Mouse (Mus musculus) embryonic stem cell, embryonic (primary cell): ENCODE measurements at regions not wholly inside any gene's neighbourhood (a gene's known extent, or its start where the extent isn't known, plus 50 kb on each side); places are given as distances from the start of the nearest gene placed in this dataset.

ENCODE experiments used
- CTCF ChIA-PET, 4 experiments: fragments of 300-600 bp in 2 of 4; fragments of 350-600 bp in 2 of 4; sonication (Branson Sonifier 250); formaldehyde crosslinking; loops; one replicate each; lab custom pipeline; 2022; ENCODE audit warnings: inconsistent platforms in 2 of 4; lab: Charles Lee
- POLR2A ChIA-PET, 4 experiments: fragments of 300-600 bp in 2 of 4; fragments of 350-600 bp in 2 of 4; sonication (Branson Sonifier 250); formaldehyde crosslinking; loops; one replicate each; lab custom pipeline; 2022; ENCODE audit warnings: antibody characterized with exemption in 4 of 4, inconsistent platforms in 1 of 4; lab: Charles Lee

DNA sequence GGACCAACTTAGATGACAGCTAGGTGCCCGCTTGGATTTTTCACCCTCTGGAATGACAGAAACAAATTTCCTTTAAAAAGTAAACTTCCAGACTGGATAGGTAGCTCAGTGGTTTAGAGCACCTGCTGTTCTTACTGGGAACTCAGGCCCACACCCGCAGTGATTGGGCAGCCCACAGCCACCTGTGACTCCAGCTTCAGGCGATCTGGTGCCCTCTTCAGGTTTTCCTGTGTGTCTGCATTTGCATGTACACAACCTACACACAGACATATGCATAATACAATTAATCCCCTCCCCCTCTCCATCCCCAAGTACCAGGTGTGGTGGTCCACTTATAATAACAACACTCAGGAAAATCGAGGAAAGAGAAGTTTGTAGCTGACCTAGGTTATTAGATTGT is 221.5 kb downstream of the Tshz3 start:
- ChIA-PET POLR2A (interaction anchor here in 1 of 4 experiments (0.8 kb wide), 1 partner anchor 23 kb away, joined by 3 read pairs; no protein-coding TSS in a partner anchor), CTCF (interaction anchor here in 1 of 4 experiments (0.6 to 0.7 kb wide), 2 partner anchors 11 to 74 kb away, joined by 3 read pairs; no protein-coding TSS in a partner anchor)

- POLR2A ChIA-PET = interaction anchor here in 1 of 4 experiments (0.9 kb wide), 1 partner anchor 25 kb away, joined by 5 read pairs; no protein-coding TSS in a partner anchor
- CTCF ChIA-PET = interaction anchor here in 1 of 4 experiments (0.6 kb wide), 1 partner anchor 1361 kb away, joined by 11 read pairs; no protein-coding TSS in a partner anchor
These were observed 223.1 kb downstream of the Tshz3 start for GRCm38 (mm10) chr7:36921003-36921402.

DNA sequence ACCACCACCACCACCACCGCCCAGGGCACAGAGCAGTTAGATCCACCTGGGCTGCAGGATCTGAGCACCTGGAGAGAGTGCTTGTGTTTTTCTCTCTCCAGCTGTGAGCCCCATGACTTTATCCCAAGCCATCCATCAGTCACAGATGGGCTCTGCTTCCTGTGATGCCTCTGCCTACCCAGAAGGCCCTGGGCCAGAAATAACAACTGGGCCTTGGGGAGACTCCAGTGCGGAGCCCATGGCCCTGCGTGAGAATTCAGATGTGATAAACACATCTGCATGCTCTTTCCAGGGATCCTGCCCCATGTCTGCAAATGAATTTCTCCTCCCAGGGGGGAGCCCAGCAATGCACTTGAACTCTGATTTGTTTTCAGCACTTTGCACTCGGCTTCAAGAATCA is 235.6 kb downstream of the Tshz3 start:
- ChIA-PET POLR2A (no interaction called here), CTCF (no interaction called here)

DNA sequence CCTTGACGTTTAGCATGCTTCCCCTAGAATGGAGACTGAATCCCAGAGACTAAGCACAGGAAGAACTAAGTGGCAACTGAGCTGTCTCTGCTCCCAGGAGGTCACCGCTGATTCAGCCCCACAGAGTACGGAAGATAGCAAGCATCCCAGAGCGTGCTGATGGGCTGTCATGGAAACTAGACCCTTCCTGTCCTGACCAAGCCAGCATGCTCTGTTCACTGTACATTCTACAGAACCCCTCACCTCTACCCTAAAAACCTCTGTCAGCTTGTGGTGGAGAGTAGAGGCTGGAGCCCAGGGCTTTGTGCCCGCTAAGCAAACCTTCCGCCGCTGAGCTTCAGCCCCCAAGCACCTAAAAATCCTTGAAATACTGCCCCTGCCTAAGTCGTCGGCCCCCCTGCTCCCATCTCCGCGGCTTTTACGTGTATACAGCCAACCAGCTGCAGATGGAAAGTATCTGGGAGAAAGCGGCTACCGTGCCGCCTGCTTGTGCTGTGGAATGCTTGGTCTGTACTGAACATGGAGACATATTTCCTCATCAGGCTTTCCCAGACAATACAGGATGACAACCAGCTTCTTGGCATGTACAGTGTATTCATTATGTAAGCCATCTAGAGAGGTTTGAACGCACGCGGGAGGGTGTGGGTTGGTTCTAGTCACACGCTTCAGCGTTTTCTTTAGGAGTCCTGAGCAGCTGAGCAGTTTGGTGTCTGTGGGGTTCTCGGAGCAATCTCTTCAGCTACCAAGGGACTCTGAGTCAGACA is 237.1 kb downstream of the Tshz3 start:
- POLR2A ChIA-PET = interaction anchor here in 1 of 4 experiments (1.1 kb wide), 1 partner anchor 386 kb away, joined by 3 read pairs; no protein-coding TSS in a partner anchor
- CTCF ChIA-PET = no interaction called here

GRCm38 (mm10) chr7:36940611-36941010 is 242.7 kb downstream of the Tshz3 start:
- ChIA-PET POLR2A (no interaction called here), CTCF (interaction anchor here in 1 of 4 experiments (0.7 kb wide), 1 partner anchor 192 kb away, joined by 11 read pairs; no protein-coding TSS in a partner anchor)

- ChIA-PET CTCF (interaction anchor here in 1 of 4 experiments (0.6 kb wide), 1 partner anchor 30 kb away, joined by 3 read pairs; no protein-coding TSS in a partner anchor), POLR2A (interaction anchor here in 2 of 4 experiments (0.5 to 1.6 kb wide), 2 partner anchors 9 to 1646 kb away, joined by 3 to 6 read pairs; no protein-coding TSS in a partner anchor)
These were observed 247.3 kb downstream of the Tshz3 start for GRCm38 (mm10) chr7:36945024-36945815.

DNA sequence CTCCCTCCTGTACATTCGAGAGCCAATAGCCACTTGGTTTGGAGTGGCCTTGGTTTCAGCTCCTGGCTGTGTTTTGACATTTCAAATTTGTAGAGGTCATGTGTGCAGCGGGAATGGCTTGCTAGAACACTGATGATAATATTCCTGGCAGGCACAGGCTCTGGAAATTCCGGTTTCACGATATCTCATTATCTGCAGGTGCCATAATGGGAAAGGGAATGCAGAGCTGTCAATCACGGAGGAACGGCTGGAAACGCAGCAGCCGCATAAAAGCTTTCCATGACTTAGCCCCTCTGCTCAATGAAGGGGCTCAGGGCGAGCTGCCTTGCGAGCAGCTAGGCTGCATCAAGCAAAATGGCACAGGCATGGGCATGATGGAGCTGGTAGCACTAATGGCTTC is 251.6 kb downstream of the Tshz3 start:
- CTCF ChIA-PET = interaction anchor here in 2 of 4 experiments (0.6 to 1.0 kb wide), 3 partner anchors 11 to 289 kb away, joined by 5 to 7 read pairs (median 6); no protein-coding TSS in a partner anchor

DNA sequence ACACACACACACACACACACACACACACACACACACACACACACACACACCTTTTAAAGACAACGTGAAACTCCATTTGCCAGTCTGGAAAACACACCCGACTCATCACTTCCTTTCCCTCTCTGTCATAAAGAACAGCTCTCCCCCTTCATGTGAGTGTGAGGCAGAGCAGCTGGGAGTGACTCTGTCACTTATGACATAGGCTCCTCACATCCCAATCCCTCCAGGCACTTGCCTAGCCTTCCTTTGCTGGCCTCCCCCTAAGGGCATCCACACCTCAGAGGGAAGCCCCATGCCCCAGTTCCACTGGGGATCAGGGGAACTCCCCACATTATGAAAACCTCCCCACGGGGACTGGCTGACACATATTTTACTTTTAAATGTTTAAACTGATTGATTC is 257.5 kb downstream of the Tshz3 start:
- ChIA-PET POLR2A (no interaction called here), CTCF (no interaction called here)

More for the DNA sequence above, 251.6 kb downstream of the Tshz3 start:
- POLR2A ChIA-PET = interaction anchor here in 1 of 4 experiments (0.6 to 0.7 kb wide), 3 partner anchors 38 to 1101 kb away, joined by 3 to 4 read pairs (median 4); no protein-coding TSS in a partner anchor

- POLR2A ChIA-PET = no interaction called here
- CTCF ChIA-PET = interaction anchor here in 1 of 4 experiments (0.5 kb wide), 1 partner anchor 339 kb away, joined by 5 read pairs; no protein-coding TSS in a partner anchor
These were observed 260.3 kb downstream of the Tshz3 start for GRCm38 (mm10) chr7:36958255-36958654.

DNA sequence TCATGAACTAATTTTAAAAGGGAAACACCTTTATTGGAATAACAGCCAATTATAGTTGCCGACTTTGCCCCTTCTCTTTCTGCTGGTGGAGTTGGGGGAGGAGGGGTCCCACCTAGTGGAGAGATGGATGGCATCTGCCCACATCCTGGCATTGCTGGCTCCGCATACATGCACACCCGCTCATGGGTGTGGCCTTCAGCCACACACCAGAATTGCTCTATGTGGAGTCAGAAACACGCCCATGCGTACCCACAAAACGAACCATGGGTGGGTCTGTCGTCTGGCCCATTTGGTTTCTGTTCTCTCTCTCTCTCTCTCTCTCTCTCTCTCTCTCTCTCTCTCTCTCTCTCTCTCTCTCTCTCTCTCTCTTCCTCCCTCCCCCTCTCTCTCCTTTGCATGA is 273.9 kb downstream of the Tshz3 start:
- CTCF ChIA-PET = interaction anchor here in 1 of 4 experiments (0.6 kb wide), 1 partner anchor 57 kb away, joined by 4 read pairs; no protein-coding TSS in a partner anchor
- POLR2A ChIA-PET = no interaction called here

DNA sequence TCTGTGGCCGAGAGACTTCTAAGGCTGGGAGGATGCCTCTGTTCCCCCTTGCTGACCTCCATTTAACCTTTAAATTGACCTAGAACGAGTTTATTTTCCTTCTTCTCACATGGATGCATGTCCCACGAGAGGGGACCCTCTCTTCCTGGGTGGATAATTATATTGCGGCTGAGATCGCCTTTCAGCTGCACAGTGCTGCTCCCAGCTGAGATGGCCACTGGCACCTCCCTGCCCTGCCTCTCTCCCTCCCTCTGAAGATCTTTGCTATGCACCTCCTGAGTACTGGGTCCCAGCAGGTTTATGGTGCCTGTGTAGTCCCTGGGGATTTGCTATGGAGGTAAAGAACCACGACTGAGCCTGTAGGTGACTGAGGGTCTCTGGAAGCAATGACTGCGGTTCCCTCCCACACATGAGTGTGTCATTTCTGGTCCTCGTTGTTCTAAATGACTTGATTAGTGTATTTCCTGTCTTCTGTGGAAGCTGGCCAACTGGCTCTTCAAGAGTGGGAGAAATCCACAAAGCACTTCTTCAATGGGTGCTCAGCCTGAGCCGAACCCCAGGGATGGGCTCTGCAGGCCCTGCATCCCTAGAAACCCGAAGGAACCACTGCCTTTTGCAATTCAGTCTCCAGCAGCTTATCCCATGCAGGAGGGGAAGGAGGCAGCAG is 275.9 kb downstream of the Tshz3 start:
- ChIA-PET CTCF (interaction anchor here in 2 of 4 experiments (1.4 to 1.8 kb wide), 2 partner anchors 10 to 34 kb away, joined by 3 to 4 read pairs; no protein-coding TSS in a partner anchor), POLR2A (interaction anchor here in 1 of 4 experiments (0.7 kb wide), 1 partner anchor 287 kb away, joined by 13 read pairs; no protein-coding TSS in a partner anchor)

DNA sequence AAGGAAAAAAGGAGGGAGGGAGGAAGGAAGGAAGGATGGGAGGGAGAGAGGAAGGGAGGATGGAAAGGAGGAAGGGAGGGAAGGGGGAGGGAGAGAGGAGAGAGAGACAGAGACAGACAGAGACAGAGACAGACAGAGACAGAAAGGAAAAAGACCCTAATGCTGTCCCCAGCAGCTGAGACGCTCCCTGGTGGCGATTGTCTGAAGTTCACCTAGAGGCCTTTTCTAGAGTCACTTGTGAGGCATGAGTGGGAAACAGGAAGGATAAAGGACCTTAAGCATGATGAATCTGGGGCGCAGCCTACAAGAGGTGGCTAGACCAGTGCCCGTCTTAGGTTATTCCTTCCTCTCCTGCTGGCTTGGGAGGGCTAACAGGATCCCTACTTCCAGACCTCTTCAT is 276.7 kb downstream of the Tshz3 start:
- POLR2A ChIA-PET = interaction anchor here in 2 of 4 experiments (0.6 to 0.7 kb wide), 2 partner anchors 286 to 903 kb away, joined by 4 to 13 read pairs; no protein-coding TSS in a partner anchor
- CTCF ChIA-PET = interaction anchor here in 2 of 4 experiments (0.6 to 1.8 kb wide), 8 partner anchors 11 to 1073 kb away, joined by 3 to 7 read pairs (median 4); no protein-coding TSS in a partner anchor

GRCm38 (mm10) chr7:36975475-36975874 is 277.6 kb downstream of the Tshz3 start:
- POLR2A ChIA-PET = interaction anchor here in 2 of 4 experiments (0.6 kb wide), 2 partner anchors 55 to 904 kb away, joined by 4 read pairs; no protein-coding TSS in a partner anchor
- CTCF ChIA-PET = interaction anchor here in 3 of 4 experiments (0.5 to 1.8 kb wide), 17 partner anchors 12 to 1371 kb away, joined by 3 to 6 read pairs (median 3); no protein-coding TSS in a partner anchor

DNA sequence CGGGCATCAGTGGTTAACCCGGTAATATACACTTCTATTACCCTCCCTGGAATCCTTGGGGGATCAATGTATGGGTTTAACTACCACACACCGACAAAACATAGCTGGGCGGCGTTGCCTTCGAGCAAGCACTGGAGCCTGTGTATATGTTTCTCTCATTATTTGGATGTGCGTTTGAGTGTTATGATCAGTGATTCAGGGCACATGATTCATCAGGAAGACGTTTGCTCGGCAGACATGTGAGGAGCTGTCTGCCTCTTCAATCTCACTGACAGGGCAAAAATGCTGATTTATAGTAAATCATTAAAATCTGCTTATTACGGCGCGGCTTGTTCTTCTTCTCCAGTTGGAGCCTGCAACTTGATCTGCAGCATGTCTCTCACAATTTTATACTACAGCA is 279.9 kb downstream of the Tshz3 start:
- CTCF ChIA-PET = no interaction called here
- POLR2A ChIA-PET = interaction anchor here in 1 of 4 experiments (0.7 kb wide), 1 partner anchor 357 kb away, joined by 3 read pairs; no protein-coding TSS in a partner anchor

GRCm38 (mm10) chr7:36989380-36989779 is 291.5 kb downstream of the Tshz3 start:
- ChIA-PET CTCF (interaction anchor here in 1 of 4 experiments (0.5 kb wide), 1 partner anchor 15 kb away, joined by 7 read pairs; no protein-coding TSS in a partner anchor), POLR2A (no interaction called here)

DNA sequence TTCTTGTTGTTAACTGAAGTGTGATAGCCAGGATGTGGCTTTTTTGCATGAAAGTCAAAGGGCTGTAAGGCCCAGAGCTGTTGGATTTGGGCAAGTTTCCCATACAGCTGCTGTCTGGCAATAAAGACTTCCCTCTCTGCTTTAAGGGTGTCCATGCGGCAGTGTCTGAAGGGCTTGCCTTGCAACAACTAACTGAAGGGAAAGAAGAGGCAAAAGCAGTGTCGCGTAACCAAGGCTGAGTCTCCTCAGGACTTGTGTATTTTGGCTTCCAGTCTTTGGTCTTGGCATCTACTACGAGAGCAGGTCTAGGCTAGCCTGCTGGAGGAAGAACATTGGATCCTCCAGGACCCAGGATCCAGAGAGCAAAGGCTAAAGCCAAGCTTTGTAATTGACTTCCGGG is 306.7 kb downstream of the Tshz3 start:
- ChIA-PET CTCF (interaction anchor here in 1 of 4 experiments (0.6 kb wide), 1 partner anchor 1387 kb away, joined by 4 read pairs; no protein-coding TSS in a partner anchor), POLR2A (interaction anchor here in 1 of 4 experiments (0.6 to 0.7 kb wide), 2 partner anchors 230 to 295 kb away, joined by 4 to 5 read pairs; no protein-coding TSS in a partner anchor)

GRCm38 (mm10) chr7:37005701-37006100 is 307.8 kb downstream of the Tshz3 start:
- ChIA-PET CTCF (interaction anchor here in 3 of 4 experiments (0.5 to 1.0 kb wide), 6 partner anchors 9 to 392 kb away, joined by 3 read pairs; no protein-coding TSS in a partner anchor), POLR2A (no interaction called here)
